Mouse (Mus musculus) adipocyte (in vitro differentiated cells): ENCODE measurements at regions not wholly inside any gene's neighbourhood (a gene's known extent, or its start where the extent isn't known, plus 50 kb on each side); places are given as distances from the start of the nearest gene placed in this dataset.
"Not testable (repeated sequence)": the region's sequence is repeated elsewhere in the genome, so short reads cannot be mapped to it uniquely, and the experiment has no call there.

Experiments
- DNase-seq: peaks from one replicate; pipeline ENCODE4 v3.0.0-alpha.2; 2016; ENCODE audit warnings: low spot score

DNA sequence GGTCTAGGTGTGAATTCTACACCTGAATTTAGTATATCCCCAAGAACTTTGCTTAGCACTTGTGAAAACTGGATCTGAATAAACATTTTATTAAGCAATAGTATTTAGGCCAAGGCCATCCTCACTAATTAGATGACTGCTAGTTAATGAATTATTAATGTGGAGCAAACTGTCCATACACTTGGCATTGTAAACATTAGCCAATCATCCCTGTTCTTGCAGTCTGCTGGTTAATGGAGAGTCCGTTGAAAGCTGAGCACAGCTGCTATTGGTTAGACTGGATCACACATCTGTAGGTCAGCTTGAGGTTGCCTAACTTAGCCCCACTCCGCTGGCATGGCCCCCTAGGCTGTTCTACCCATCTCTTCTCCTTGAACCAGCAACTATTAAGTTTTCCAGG, 826.2 kb upstream of the 4930452B06Rik start:
- no peak for DNase-seq

GRCm38 (mm10) chr14:9488585-9488984, 822.5 kb upstream of the 4930452B06Rik start:
- no peak for DNase-seq

DNA sequence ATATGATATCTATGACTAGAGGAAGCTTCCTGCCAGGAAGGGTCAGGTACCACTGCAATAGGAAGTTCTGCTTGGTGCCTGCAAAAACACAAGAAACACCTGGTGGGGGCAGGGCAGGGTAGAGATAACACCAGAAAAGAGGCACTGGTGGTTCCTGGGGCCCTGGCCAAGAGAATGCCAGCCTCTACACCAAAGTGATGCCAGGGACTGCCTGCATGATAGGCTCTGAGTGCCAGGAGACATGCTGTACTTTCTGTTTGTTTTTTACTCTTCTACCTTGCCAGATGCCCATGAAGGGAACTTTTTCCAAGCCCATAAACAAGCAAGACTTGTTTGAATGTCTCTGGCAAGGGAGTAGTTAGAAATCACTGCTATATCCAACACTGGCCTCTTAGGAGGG, 812.9 kb upstream of the 4930452B06Rik start:
- no peak for DNase-seq

DNA sequence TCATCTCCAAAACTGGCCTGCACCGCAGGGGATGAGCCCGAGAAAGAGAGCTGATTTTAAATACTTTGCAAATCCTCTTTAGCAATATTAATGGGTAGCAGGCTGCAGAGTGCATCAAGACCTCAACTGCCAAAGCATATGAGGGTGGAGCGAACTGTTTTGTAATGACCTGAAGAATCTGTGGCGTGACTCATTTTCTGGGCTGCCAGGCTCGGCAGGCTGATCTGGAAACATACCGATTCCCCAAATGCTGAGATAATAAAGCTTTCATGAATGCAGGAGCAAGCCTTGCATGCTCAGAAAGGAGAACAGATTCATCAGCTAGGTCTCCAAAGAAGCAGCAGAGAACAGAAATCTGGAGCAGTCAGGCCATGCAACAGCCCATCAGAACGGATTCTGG, 809.1 kb upstream of the 4930452B06Rik start:
- peak; percentile 60 for DNase-seq

- no peak for DNase-seq
These were observed 803.6 kb upstream of the 4930452B06Rik start for GRCm38 (mm10) chr14:9469686-9470085.

GRCm38 (mm10) chr14:9468654-9469053, 802.6 kb upstream of the 4930452B06Rik start:
- no peak for DNase-seq

- no peak for DNase-seq
These were observed 801.8 kb upstream of the 4930452B06Rik start for GRCm38 (mm10) chr14:9467690-9468458.

DNA sequence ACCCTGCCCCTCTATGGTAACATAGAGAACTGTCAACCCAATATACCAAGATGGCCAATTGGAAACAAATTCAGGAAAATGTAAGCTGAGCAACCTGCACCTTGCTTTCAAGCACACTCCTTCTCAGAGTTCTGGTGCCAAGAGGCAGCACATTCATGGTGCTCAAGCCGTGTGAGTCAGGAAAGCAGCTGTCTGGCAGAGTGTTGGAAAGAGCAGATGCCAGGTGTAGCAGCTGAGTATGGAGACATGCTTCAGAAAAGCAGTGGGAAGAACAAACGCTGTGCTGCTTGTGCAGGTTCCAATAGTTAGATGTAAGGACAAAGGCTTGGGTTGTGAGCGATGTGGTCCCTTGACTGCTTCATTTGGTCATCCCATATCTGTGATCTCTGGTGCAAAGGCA, 794.0 kb upstream of the 4930452B06Rik start:
- DNase-seq = no peak

DNA sequence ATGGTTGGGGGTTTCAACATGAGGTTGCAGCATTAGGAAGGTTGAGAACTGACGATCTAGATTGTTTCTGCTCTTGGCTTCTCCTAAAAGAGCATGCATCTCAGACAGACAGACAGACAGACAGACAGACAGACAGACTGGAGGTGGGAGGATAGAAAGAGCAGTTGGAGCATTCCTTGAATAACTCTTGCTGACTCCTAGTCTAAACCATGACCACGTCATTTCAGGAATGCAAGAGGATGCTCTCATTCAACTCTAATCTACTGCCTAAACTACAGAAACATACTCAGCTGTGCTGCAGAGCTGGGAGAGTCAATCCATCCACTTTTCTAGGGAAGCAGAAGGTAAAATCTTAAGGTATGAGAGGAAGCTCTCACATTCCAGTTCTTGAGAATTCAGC, 792.8 kb upstream of the 4930452B06Rik start:
- DNase-seq = no peak

DNA sequence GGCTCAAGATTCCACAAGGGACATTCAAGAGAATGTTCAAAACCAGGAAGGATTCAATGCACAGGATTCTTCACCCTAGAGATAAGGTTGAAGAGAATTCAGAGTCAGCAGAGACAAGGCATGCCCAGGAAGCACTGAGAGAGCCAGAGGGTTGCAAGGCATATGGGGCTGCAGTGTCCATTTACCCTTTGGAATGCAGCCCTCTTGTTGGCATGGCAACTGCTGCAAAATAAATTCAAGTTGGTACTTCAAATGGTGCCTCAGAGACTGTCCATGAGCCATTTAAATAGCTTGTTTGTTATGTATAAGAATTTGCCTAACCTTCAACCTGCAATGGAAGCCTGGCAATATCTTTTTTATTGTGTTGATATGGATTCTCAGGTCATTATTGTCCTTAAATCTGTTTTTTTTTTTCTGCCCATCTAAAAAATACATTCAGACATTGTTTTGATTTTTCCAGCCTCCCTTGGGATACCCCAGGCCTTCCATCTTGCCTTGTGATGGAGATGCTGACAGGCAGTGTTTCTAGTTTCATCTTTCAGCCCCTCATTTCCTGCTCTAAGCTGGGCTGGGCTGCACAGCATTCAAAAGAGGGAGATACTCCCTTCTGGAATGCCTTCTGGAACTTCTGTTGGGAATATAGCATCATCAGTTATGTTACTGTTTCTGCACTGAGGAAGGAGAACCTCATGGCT, 791.9 kb upstream of the 4930452B06Rik start:
- no peak for DNase-seq

- DNase-seq = no peak
These were observed 789.9 kb upstream of the 4930452B06Rik start for GRCm38 (mm10) chr14:9455986-9456385.

DNA sequence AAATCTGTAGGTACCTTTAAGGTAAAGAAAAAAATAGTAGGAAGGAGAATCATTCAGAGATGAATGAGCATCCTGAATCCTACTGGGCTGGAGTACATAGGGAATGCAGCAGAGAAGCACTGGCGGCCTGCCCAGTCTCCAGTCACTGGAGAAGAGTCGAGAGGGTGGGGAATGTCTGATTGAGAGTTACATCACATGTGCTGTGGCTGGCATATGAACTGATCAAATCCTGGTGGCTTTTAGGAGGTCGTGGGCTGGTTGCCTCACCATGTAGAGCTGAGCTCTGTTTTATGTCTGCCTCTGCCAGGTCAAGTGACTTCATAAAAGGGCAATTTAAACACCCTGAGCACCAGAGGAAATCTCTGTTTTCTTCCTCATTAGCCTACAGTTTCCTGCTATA, 783.9 kb upstream of the 4930452B06Rik start:
- DNase-seq = peak; percentile 72

DNA sequence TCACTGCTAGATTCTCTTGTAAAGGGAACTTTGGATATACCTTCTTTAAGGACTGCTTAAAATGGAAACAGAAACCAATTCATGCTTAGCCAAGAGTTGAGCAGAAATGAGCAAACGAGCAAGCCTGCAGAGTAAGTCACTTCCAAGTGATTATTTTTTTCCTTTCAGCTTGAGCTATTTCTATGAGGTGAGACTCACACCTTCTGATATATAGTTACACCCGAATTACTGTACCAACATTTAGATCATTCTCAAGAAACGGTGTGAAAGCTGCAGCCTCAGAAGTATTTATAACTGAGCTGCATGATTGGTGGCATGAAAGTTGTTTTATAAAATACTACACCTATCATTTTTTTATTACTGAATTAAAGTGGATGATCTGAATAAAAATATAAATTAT, 771.9 kb upstream of the 4930452B06Rik start:
- no peak for DNase-seq

GRCm38 (mm10) chr14:9435136-9435535, 769.1 kb upstream of the 4930452B06Rik start:
- no peak for DNase-seq

GRCm38 (mm10) chr14:9433081-9433590, 767.1 kb upstream of the 4930452B06Rik start:
- DNase-seq = no peak

- DNase-seq = no peak
These were observed 765.8 kb upstream of the 4930452B06Rik start for GRCm38 (mm10) chr14:9431798-9432197.

GRCm38 (mm10) chr14:9411822-9412403, 745.9 kb upstream of the 4930452B06Rik start:
- no peak for DNase-seq

DNA sequence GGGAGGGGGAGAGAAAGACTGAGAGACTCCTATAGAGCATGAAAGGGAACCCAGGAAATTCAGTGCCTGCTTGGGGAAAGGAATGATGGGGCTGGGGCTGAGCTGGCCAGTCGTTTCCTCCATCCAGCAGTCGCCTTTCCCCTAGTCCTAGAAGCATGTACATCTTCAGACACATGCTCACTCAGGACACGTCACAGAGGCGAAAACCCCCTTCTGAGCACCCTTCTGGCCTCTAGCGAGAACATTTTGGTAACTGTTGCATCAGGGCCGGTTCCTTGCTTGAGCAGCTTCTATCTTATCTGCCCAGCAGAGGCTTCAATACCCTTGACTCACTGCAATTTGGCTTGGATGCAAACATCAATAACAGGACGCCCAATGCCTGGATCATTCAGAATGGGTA, 737.6 kb upstream of the 4930452B06Rik start:
- DNase-seq = no peak

- no peak for DNase-seq
These were observed 734.8 kb upstream of the 4930452B06Rik start for GRCm38 (mm10) chr14:9400861-9401260.

GRCm38 (mm10) chr14:9393271-9393771, 727.3 kb upstream of the 4930452B06Rik start:
- peak; percentile 85 for DNase-seq

DNA sequence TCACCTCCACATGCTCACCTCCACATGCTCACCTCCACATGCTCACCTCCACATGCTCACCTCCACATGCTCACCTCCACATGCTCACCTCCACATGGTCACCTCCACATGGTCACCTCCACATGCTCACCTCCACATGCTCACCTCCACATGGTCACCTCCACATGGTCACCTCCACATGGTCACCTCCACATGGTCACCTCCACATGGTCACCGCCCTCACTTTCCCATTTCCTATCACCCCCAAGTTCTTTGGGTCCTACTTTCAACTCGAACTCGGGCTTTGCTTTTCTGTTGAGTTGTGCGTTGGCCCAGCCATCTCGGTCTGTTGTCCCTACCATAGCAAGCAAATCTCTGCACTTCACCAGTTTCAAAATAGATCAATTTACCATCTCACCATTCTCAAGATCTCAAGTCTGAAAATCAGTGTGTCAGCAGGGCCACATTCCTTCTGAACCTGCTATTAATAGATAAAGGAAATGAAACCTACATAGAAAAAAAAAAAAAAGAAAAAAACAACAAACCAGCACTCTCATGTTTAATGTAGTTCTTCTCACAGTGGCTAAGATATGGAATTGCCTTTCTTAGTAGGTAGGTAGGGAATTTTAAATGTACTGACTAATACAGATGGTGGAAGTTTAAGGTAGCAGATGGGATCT, 724.0 kb upstream of the 4930452B06Rik start:
- not testable (repeated sequence) for DNase-seq

DNA sequence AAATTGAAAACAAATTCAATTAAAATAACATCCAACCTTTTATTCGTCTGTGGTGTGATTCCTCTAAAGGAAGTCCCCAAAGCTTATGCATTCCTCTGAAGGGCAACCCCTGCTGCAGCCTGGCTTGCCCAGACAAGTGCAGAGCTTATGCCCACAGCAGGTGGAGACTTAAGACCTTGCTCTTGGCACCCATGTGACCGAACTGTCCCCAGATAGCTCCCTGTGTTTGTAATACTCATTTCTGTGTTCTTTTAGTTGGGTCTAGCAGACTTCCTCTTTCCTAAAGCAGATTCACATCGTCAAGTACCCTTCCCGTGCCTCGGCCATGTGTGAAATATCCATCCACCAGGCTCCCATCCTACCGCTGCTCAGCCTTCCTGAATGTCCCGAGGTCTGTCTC, 723.1 kb upstream of the 4930452B06Rik start:
- no peak for DNase-seq
